Mouse (Mus musculus) brown adipose tissue, adult 24 weeks (tissue): Measurements from ENCODE around the gene 5730409E04Rik. TPM values are rescaled to one million over a fixed set of nuclear protein-coding genes. Genes with fewer than 3 reads are reported as not detected.

ENCODE experiments used
- H3K27ac ChIP-seq: fragments of 200-500 bp; replicated peaks from 2 replicates; pipeline ENCODE4 v1.5.1; 2012; ENCODE audit warnings: low read depth, mild to moderate bottlenecking, low read length
- H3K4me1 ChIP-seq: fragments of 200-500 bp; 2 replicates; pipeline ENCODE4 v1.6.1; 2012; ENCODE audit warnings: low read length, mixed read lengths; ENCODE audit not compliant: control insufficient read depth, insufficient read depth, insufficient read length
- H3K4me3 ChIP-seq: fragments of 200-500 bp; 2 replicates; pipeline ENCODE4 v1.5.1; 2012; ENCODE audit warnings: low read depth, mild to moderate bottlenecking, low read length, moderate library complexity; ENCODE audit not compliant: insufficient read depth
- polyA plus RNA-seq: library from polyadenylated mRNA; stranded (reverse); fragments of >200 nt; gene quantifications from 2 replicates; pipeline ENCODE4 v1.2.4, GENCODE M21; 2012; ENCODE audit not compliant: missing spikeins, insufficient read depth, insufficient read length

Gene 5730409E04Rik
- polyA plus RNA-seq, 1 experiment = 8.1 TPM

DNA sequence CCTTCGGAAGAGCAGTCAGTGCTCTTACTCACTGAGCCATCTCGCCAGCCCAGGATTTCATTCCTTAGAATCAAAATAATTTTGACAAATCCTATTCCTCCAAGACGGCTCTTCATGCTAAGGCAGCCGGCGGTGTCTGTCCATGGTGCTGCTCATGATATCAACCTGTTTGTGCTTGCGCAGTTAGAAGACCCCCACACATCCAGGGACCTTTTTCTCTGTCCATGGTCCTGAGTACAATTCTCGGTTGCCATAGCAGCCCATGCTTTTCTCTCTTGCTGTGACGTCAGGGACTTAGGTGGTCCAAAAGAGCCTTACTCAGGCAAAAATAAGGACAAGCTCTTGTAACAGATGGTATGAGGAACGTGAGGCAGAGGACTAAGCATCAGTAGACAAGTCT, 45.7 kb downstream of the 5730409E04Rik start:
- Histone ChIP-seq H3K27ac (no peak overlapping the region), H3K4me1 (no peaks in the 10 kb centered on the region), H3K4me3 (no peak overlapping the region)

DNA sequence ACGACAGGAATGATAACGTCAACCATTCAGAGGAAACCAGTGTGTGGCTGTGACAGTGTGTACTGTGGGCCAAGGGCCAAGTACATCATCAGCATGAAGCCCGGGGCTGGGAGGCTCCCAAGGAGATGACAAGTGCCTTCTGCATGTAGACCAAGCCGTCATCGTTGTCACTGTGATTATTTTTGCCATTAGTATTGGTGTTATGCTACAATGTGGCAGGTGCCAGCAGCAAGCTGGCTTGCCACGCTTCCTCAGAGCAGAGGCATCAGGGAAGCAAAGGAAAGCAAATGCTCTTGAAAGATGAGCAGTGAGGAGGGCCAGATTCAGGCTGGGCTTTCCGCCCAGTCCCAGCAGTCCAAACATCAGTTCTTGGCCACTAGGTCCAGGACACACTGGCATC, 51.6 kb downstream of the 5730409E04Rik start:
- Histone ChIP-seq H3K4me1 (no peaks in the 10 kb centered on the region), H3K4me3 (no peak overlapping the region)

More for the DNA sequence above, 51.6 kb downstream of the 5730409E04Rik start:
- H3K27ac ChIP-seq = no peak overlapping the region

Other genes starting within 250 kb of the 5730409E04Rik start
- gene Ago3, start 180.3 kb upstream of the 5730409E04Rik start, polyA plus RNA-seq = 4.6 and 5.3 TPM in 2 replicates
- 4.9 and 8.9 TPM in 2 replicates for gene Ago1, start 141.2 kb upstream of the 5730409E04Rik start, polyA plus RNA-seq
- gene Ago4, start 76.3 kb upstream of the 5730409E04Rik start, polyA plus RNA-seq = 1.9 and 2.0 TPM in 2 replicates
- not detected in 2 replicates for gene Clspn, start 52.9 kb upstream of the 5730409E04Rik start, polyA plus RNA-seq
- gene Psmb2, start 67.8 kb downstream of the 5730409E04Rik start, polyA plus RNA-seq = 262 and 284 TPM in 2 replicates
- gene Tfap2e, start 126.4 kb downstream of the 5730409E04Rik start, polyA plus RNA-seq = not detected in 2 replicates
- gene Ncdn, start 143.6 kb downstream of the 5730409E04Rik start, polyA plus RNA-seq = 6.8 and 7.1 TPM in 2 replicates
- 9.3 and 11.1 TPM in 2 replicates for gene AU040320, start 143.7 kb downstream of the 5730409E04Rik start, polyA plus RNA-seq